Mouse (Mus musculus) liver, embryonic 14.5 days (tissue): Measurements from ENCODE around the gene Pofut1. TPM values are rescaled to one million over a fixed set of nuclear protein-coding genes. Genes with fewer than 3 reads are reported as not detected.

ENCODE experiments used
- ATAC-seq: fragments of 200-750 bp; cut with Nextera tagmentation; 2 replicates; pipeline ENCODE4 v1.8.0; 2017; ENCODE audit warnings: moderate number of reproducible peaks, mild to moderate bottlenecking, moderate library complexity; ENCODE audit not compliant: insufficient read depth
- DNase-seq, 3 experiments: peaks; one replicate each; pipeline ENCODE4 v3.0.0-alpha.2; 2012 to 2013; ENCODE audit warnings: low read depth in 3 of 3, low spot score in 3 of 3
- H3K27ac ChIP-seq: fragments of 300-500 bp; sonication (generic); 2 replicates; pipeline ENCODE4 v1.5.1; 2014; ENCODE audit warnings: moderate library complexity, mild to moderate bottlenecking, control low read depth, inconsistent platforms
- H3K27me3 ChIP-seq: fragments of 300-500 bp; sonication (generic); 2 replicates; pipeline ENCODE4 v1.6.1; 2014; ENCODE audit warnings: mild to moderate bottlenecking, low read length, moderate library complexity; ENCODE audit not compliant: control insufficient read depth, insufficient read depth
- H3K36me3 ChIP-seq: fragments of 300-500 bp; sonication (generic); replicated peaks from 2 replicates; pipeline ENCODE4 v1.6.1; 2014; ENCODE audit warnings: low read depth; ENCODE audit not compliant: control insufficient read depth, insufficient read depth
- H3K4me1 ChIP-seq, 2 experiments: fragments of 200-500 bp in 1 of 2; fragments of 300-500 bp in 1 of 2; sonication (generic) in 1 of 2; replicated peaks; 2 replicates each; pipeline ENCODE4 v1.6.1; 2012 to 2014; ENCODE audit warnings: antibody characterized with exemption in 1 of 2, inconsistent platforms in 1 of 2, low read length in 1 of 2; ENCODE audit not compliant: control insufficient read depth in 2 of 2, insufficient read depth in 2 of 2
- H3K4me2 ChIP-seq: fragments of 300-500 bp; sonication (generic); 2 replicates; pipeline ENCODE4 v1.6.1; 2014; ENCODE audit warnings: low read depth, mild to moderate bottlenecking, control low read depth, moderate library complexity
- H3K4me3 ChIP-seq, 2 experiments: fragments of 200-500 bp in 1 of 2; fragments of 300-500 bp in 1 of 2; sonication (generic) in 1 of 2; 2 replicates each; pipeline ENCODE4 v1.5.1; 2012 to 2014; ENCODE audit warnings: low read depth in 2 of 2, low read length in 2 of 2, mild to moderate bottlenecking in 2 of 2, control low read depth in 1 of 2, inconsistent platforms in 1 of 2, moderate library complexity in 1 of 2; ENCODE audit not compliant: insufficient read depth in 1 of 2
- H3K9ac ChIP-seq: fragments of 300-500 bp; sonication (generic); replicated peaks from 2 replicates; pipeline ENCODE4 v1.6.1; 2014; ENCODE audit warnings: mild to moderate bottlenecking, control low read depth, moderate library complexity
- H3K9me3 ChIP-seq: fragments of 300-500 bp; sonication (generic); 2 replicates; pipeline ENCODE4 v1.6.1; 2016; ENCODE audit warnings: low read length, mixed read lengths; ENCODE audit not compliant: control insufficient read depth
- CTCF ChIP-seq: IDR thresholded peaks from 2 replicates; pipeline ENCODE4 v1.5.1; 2016; ENCODE audit warnings: antibody characterized with exemption, low read depth, control low read depth
- EP300 ChIP-seq: IDR thresholded peaks from 2 replicates; pipeline ENCODE4 v1.6.1; 2016; ENCODE audit warnings: antibody characterized with exemption, low read depth
- WGBS: fragments of 180-500 bp; shearing (Covaris S2); extraction: QIAGEN DNeasy Blood & Tissue Kit; methylation state at CpG from one replicate; pipeline ENCODE4 v1.1.7; 2014; ENCODE audit not compliant: insufficient replicate concordance; 5-methylcytosine and 5-hydroxymethylcytosine counted together
- polyA plus RNA-seq, 2 experiments: library from polyadenylated mRNA; depleted of rRNA in 1 of 2; stranded (reverse) in 1 of 2; unstranded in 1 of 2; fragments of >200 nt; fragmentation: Nextera tagmentation in 1 of 2; extraction: Ambion mirVana in 1 of 2; gene quantifications; 2 replicates each; pipeline versions ENCODE4 v1.2.1 to v1.2.3; 2012 to 2014

Pofut1 gene
- polyA plus RNA-seq, 2 experiments, result 3.2 to 6.8 TPM

- Histone ChIP-seq H3K4me1 (peaks cover 26% of the 10 kb centered on the region in 2 experiments), H3K27ac (no peak overlapping the region), H3K9ac (no peak overlapping the region), H3K9me3 (no peaks in the 10 kb centered on the region), H3K36me3 (peaks cover 70% of the 10 kb centered on the region), H3K4me3 (no peak overlapping the region), H3K27me3 (no peaks in the 10 kb centered on the region), H3K4me2 (peak overlapping the region; percentile 97)
- DNase-seq (no peak), ATAC-seq (no peak)
- no peak for TF ChIP-seq CTCF
- TF ChIP-seq EP300, result no peak
- 83% methylated on average over 4 of the region's 4 CpGs for WGBS
Observed at GRCm38 (mm10) chr2:153237193-153237592, 4.1 kb upstream of the Pofut1 start.

- ATAC-seq (no peak), DNase-seq (no peak)
- H3K27me3 ChIP-seq, result no peaks in the 10 kb centered on the region
- peaks cover 30 to 31% of the 10 kb centered on the region in 2 experiments for H3K4me1 ChIP-seq
- peak overlapping the region; percentile 14 to 88; a peak in 3 of 4 replicates for H3K4me3 ChIP-seq
- 81% methylated on average over 4 of the region's 4 CpGs for WGBS
- no peak for TF ChIP-seq CTCF
- no peak for TF ChIP-seq EP300
- H3K9ac ChIP-seq, result peak overlapping the region; percentile 97
- H3K36me3 ChIP-seq, result peaks cover 63% of the 10 kb centered on the region
- H3K27ac ChIP-seq, result peak overlapping the region; percentile 88
- H3K4me2 ChIP-seq, result peak overlapping the region; percentile 97
- H3K9me3 ChIP-seq, result no peaks in the 10 kb centered on the region
Observed at GRCm38 (mm10) chr2:153237891-153238290, 3.4 kb upstream of the Pofut1 start.

- Histone ChIP-seq H3K9ac (peak overlapping the region; percentile 97), H3K36me3 (peaks cover 58% of the 10 kb centered on the region), H3K27me3 (no peaks in the 10 kb centered on the region), H3K4me2 (peak overlapping the region; percentile 97), H3K27ac (peak overlapping the region; percentile 88), H3K9me3 (no peaks in the 10 kb centered on the region), H3K4me3 (peak overlapping the region; percentile 82 to 88), H3K4me1 (peaks cover 31 to 33% of the 10 kb centered on the region in 2 experiments)
- no peak for TF ChIP-seq EP300
- no peak for TF ChIP-seq CTCF
- DNase-seq (no peak), ATAC-seq (no peak)
- 47% methylated on average over 2 of the region's 2 CpGs for WGBS
Observed at GRCm38 (mm10) chr2:153238406-153238805, 2.9 kb upstream of the Pofut1 start.

- no peak for DNase-seq
- H3K4me1 ChIP-seq, result peaks cover 31 to 33% of the 10 kb centered on the region in 2 experiments
Observed at GRCm38 (mm10) chr2:153239021-153239859, 2.1 kb upstream of the Pofut1 start.

GRCm38 (mm10) chr2:153239860-153240480 is 1.4 kb upstream of the Pofut1 start:
- no peaks in the 10 kb centered on the region for H3K27me3 ChIP-seq
- peaks cover 31 to 33% of the 10 kb centered on the region in 2 experiments for H3K4me1 ChIP-seq
- H3K36me3 ChIP-seq, result peaks cover 44% of the 10 kb centered on the region
- H3K9me3 ChIP-seq, result no peaks in the 10 kb centered on the region
- no peak for ATAC-seq
- peak overlapping the region; percentile 97 for H3K9ac ChIP-seq
- TF ChIP-seq CTCF (no peak), EP300 (no peak)
- no peak for DNase-seq
- H3K4me3 ChIP-seq, result peak overlapping the region; percentile 82 to 88
- WGBS, result 10% methylated on average over 22 of the region's 22 CpGs
- peak overlapping the region; percentile 97 for H3K4me2 ChIP-seq
- H3K27ac ChIP-seq, result peak overlapping the region; percentile 88

More at GRCm38 (mm10) chr2:153239021-153239859, 2.1 kb upstream of the Pofut1 start:
- H3K27ac ChIP-seq, result peak overlapping the region; percentile 88
- H3K9ac ChIP-seq, result peak overlapping the region; percentile 97
- H3K9me3 ChIP-seq, result no peaks in the 10 kb centered on the region
- H3K27me3 ChIP-seq, result no peaks in the 10 kb centered on the region
- ATAC-seq, result no peak
- no peak for TF ChIP-seq CTCF
- no peak for TF ChIP-seq EP300
- 40% methylated on average over 7 of the region's 7 CpGs for WGBS
- H3K4me2 ChIP-seq, result peak overlapping the region; percentile 97
- H3K4me3 ChIP-seq, result peak overlapping the region; percentile 82 to 88
- peaks cover 50% of the 10 kb centered on the region for H3K36me3 ChIP-seq
